Mouse (Mus musculus) natural killer cell, adult 2 months (primary cell): ENCODE measurements around the gene Park7.
A peak's percentile ranks its signal among the peaks of the same experiment; 100 is the strongest.

ENCODE experiments used
- DNase-seq, 2 experiments: peaks; one replicate each; pipeline ENCODE4 v3.0.0; 2022; ENCODE audit warnings: low spot score in 2 of 2

The Park7 gene

GRCm38 (mm10) chr4:150910164-150910951 lies 3.9 kb downstream of the Park7 start:
- DNase-seq: no peak

DNA sequence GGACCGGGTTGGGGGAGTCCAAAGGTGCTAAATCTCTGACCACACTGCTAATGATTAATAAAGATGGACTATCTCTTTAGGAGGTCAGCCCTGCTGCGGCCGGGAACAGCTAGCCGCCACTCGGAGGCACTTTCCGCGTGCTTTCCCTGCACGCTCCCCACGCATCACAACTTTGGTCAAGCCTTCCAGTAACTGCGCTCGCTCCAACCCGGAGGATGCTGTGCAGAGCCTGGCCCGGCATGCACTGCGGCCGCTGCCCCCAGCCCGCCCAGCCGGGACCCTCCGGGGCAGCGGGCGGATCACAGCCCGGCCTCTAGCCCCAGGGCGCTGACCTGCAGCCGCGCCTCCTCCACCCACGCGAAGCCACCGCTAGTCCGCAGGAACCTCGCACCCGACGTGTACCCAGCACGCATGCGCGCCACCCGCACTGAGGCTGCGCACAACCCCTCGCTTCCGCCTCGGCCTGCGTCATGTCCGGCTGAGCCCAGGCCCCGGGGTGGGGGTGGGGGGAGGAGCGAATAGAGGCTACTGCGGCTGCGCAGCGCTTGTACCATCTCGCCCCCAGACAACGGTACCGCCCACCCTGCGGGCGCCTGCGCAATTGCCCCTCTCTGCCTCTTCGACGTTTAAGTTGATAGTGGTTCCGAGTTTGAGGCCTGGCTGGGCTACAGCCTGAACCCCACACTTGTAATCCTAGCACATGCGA lies 4.6 kb downstream of the Park7 start:
- DNase-seq: peak; percentile 98 to 99

DNA sequence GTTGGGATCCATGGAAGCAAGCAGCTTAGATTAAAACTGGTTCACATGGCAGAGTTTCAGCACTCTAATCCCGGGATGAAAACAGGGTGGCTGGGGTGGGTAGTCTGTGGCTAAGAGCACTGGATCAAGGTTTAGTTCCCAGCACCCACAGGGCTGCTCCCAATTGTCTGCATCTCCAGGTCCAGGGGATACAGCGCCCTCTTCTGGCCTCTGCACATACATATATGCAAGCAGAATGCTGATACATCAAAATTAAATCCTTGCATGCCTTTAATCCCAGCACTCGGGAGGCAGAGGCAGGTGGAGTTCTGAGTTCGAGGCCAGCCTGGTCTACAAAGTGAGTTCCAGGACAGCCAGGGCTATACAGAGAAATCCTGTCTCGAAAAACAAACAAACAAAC lies 5.7 kb downstream of the Park7 start:
- DNase-seq: peak in 1 of 2 experiments; percentile 29

DNA sequence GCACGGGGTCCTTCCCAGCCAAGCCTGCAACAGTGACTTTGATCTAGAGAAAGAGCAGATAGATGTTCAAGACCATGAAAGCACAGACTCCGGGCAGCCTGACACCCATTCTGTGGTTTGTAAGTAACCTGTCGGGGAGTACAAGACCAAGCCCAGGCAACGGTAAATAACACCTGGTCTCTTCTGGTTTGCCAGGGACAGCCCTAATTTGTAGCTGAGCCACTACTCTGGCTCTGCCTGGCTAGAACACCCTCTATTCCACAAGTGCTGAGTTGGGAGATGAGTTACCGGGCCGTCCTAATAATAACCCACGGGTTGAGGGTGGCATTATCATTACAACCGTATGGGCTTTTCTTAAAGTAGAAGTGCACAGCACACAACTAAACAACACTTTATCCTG lies 7.1 kb downstream of the Park7 start:
- DNase-seq: no peak

DNA sequence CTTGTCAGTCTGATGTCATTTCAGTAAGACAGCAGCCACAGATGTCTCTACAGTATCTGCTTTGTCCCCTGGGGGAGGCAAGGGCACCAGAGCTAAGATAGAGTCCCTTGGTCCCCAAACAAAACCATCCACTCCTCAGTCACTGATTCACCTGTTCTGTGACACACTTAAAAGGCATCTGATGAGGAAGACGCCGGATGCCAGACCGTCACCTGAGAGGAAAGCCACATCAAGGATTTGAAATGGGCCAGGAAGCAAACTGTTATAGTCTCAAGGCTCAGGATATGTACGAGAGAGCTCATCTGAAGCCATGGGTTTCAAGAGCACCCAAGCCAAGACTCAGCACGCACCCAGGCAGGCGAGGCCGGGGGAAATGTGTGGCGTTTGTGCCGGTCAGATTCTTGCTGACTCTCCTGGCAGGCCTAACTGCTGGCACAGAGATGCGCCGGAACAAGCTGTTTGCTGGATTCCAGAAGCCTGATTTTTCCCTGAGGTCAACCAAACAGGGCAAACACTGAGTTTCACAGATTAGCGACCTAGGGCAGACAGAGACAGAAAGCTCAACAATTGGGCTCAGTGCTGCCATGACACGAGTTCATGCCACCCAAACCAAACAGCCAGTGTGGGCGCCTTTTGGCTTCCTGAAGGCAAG lies 11.0 kb downstream of the Park7 start:
- DNase-seq: no peak

- DNase-seq: no peak
Observed at GRCm38 (mm10) chr4:150902062-150902461, 12.2 kb downstream of the Park7 start.

DNA sequence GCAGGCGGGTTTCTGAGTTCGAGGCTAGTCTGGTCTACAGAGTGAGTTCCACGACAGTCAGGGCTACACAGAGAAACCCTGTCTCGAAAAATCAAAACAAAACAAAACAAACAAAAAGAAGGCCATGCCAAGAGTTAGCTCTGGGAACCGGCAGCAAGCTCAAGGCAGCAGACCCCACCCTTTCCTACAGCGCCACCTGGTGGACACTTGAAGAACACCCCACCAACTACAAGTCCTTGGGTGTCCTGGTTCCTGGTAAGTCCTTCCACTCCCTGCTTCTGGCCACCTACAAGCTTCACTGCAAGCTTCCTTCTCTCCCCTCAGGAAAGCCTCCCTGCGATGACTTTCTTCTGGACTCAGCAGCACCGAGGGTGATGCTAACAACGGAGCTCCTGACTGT lies 12.6 kb downstream of the Park7 start:
- DNase-seq: peak; percentile 63 to 78

- DNase-seq: no peak
Observed at GRCm38 (mm10) chr4:150900486-150900885, 13.8 kb downstream of the Park7 start.

- DNase-seq: peak; percentile 62 to 73
Observed at GRCm38 (mm10) chr4:150898716-150899365, 15.4 kb downstream of the Park7 start.

DNA sequence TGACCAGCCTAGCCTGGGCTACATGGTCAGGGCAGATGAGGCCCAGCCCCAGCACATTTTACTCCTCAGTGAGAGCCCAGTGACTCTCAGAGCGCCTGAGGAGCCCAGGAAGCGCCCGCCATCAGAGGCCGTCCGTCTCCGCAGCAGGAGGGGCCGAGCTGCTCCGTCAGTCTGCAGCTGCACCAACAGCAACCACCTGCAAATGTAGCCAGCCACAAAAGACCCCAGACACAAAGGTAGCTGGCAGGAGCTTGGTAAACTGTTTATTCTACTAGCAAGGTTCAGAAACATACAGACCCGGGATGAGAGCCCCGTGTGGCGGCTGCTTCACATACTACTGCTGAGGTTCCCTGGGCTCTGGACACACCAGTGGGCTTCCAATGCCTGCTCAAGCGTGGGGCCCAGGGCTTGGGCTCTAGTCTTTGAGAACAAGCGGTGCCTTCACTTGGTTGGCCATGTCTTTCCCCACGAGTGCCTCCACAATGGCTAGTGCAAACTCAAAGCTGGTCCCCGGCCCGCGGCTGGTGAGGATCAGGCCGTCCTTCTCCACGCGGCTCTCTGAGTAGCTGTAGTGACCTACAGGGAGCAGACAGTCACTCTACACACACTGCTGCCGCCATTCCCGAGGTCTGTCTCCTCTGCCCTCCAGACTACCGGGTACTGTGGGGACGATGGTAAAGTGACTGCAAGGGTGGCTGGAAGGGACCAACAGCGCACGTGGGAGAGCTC lies 17.2 kb downstream of the Park7 start:
- no peak for DNase-seq

- no peak for DNase-seq
Observed at GRCm38 (mm10) chr4:150894718-150895501, 19.3 kb downstream of the Park7 start.

GRCm38 (mm10) chr4:150891308-150891707 lies 22.9 kb downstream of the Park7 start:
- DNase-seq: no peak

- no peak for DNase-seq
Observed at GRCm38 (mm10) chr4:150889955-150890315, 24.3 kb downstream of the Park7 start.

DNA sequence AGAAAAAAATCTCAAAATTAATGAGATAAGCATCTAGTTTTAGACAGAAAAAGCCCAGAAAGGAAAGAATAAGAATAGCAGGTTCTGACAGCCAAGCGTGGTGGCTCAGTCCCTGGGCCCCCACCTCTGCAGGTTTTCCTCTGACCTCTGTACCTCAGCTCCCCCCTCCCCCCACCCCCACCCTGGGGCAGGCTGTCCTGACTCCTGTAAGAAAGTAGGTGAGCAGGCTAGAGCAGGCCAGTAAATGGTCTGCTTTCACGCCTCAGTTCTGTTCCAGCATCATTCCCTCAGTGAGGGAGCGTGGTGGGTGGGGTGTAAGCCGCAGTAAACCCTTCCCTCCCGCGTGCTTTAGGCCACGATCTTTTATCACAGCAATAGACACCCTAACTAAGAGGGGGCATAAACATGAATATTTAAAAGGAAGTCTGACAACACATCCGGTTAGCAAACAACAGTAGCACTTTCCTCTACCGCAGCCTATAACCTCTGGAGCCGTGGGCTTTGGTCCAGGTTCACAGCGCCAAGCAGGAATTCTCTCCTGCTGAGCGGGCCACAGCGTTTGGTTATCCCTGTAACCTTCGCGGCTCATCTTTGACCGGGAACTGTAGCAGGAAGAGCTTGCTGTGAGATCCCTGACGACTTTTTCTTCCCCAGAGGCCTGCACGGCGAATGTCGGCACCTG lies 24.8 kb downstream of the Park7 start:
- no peak for DNase-seq

GRCm38 (mm10) chr4:150888492-150888891 lies 25.7 kb downstream of the Park7 start:
- no peak for DNase-seq

GRCm38 (mm10) chr4:150887903-150888302 lies 26.3 kb downstream of the Park7 start:
- no peak for DNase-seq

GRCm38 (mm10) chr4:150882632-150883031 lies 31.6 kb downstream of the Park7 start:
- DNase-seq: no peak

- no peak for DNase-seq
Observed at GRCm38 (mm10) chr4:150880364-150880763, 33.9 kb downstream of the Park7 start.

DNA sequence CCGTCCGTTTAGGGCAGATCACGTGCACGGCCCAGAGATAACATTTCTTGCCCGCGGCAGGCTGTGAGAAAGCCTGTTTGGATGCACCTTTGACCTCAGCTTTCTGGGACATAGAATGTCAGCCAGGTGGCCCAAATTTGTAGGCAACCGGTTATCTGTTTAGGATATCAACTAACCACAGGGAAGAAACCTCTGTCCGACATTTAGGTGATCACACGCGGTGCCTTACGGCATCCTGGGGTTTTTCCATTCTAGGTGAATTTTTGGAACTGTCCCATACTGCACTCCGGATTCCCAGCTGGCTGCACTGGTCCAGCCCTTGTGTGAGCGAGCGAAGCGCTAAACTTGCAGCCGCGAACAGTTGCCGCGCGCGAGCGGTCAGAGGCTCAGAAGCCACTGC lies 34.6 kb downstream of the Park7 start:
- DNase-seq: no peak

DNA sequence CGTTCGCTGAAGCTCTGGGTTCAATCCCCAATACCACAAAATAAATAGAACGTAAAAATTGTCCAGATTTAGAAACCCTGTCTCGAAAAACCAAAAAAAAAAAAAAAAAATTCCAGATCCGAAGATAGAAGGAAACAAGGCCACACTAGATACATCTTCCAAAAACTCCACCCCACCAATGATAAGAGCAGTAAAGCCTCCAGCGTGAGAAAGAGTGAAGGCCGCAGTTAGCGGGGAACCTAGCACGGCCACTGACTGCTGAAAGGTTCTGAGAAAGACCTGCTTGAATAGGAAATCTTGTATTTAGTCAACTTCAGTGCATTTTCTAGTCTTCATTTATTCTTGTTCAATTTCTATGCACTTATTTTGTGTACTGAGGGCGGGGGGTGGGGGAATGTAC lies 38.8 kb downstream of the Park7 start:
- no peak for DNase-seq
